Mouse (Mus musculus) heart, postnatal 0 days (tissue): ENCODE measurements around the gene Glb1l2. TPM values are rescaled to one million over a fixed set of nuclear protein-coding genes. Genes with fewer than 3 reads are reported as not detected.

Source experiments
- ATAC-seq: fragments of 200-750 bp; cut with Nextera tagmentation; 2 replicates; pipeline ENCODE4 v1.8.0; 2017; ENCODE audit warnings: low read depth, moderate number of reproducible peaks, moderate library complexity; ENCODE audit not compliant: insufficient read depth
- DNase-seq: peaks from one replicate; pipeline ENCODE4 v3.0.0-alpha.2; 2016; ENCODE audit warnings: low spot score
- H3K27ac ChIP-seq: fragments of 300-500 bp; sonication (generic); 2 replicates; pipeline ENCODE4 v1.5.1; 2014; ENCODE audit warnings: low read depth, mild to moderate bottlenecking
- H3K27me3 ChIP-seq: fragments of 300-500 bp; sonication (generic); 2 replicates; pipeline ENCODE4 v1.6.1; 2014; ENCODE audit warnings: low read length, mixed read lengths; ENCODE audit not compliant: control insufficient read depth, insufficient read depth
- H3K36me3 ChIP-seq: fragments of 300-500 bp; sonication (generic); replicated peaks from 2 replicates; pipeline ENCODE4 v1.6.1; 2014; ENCODE audit warnings: low read length, mixed read lengths; ENCODE audit not compliant: control insufficient read depth, insufficient read depth
- H3K4me1 ChIP-seq: fragments of 300-500 bp; sonication (generic); 2 replicates; pipeline ENCODE4 v1.6.1; 2014; ENCODE audit warnings: antibody characterized with exemption; ENCODE audit not compliant: control insufficient read depth, insufficient read depth
- H3K4me2 ChIP-seq: fragments of 300-500 bp; sonication (generic); 2 replicates; pipeline ENCODE4 v1.6.1; 2014; ENCODE audit warnings: low read depth, mild to moderate bottlenecking, low read length, moderate library complexity
- H3K4me3 ChIP-seq: fragments of 300-500 bp; sonication (generic); 2 replicates; pipeline ENCODE4 v1.5.1; 2014; ENCODE audit warnings: low read depth, low read length
- H3K9ac ChIP-seq: fragments of 300-500 bp; sonication (generic); replicated peaks from 2 replicates; pipeline ENCODE4 v1.6.1; 2014; ENCODE audit warnings: low read depth, low read length, mixed read lengths
- H3K9me3 ChIP-seq: fragments of 300-500 bp; sonication (generic); replicated peaks from 2 replicates; pipeline ENCODE4 v1.6.1; 2016; ENCODE audit warnings: low read length; ENCODE audit not compliant: control insufficient read depth
- CTCF ChIP-seq: IDR thresholded peaks from 2 replicates; pipeline ENCODE4 v1.5.1; 2016; ENCODE audit warnings: antibody characterized with exemption, control low read depth, low read depth
- EP300 ChIP-seq: IDR thresholded peaks from 2 replicates; pipeline ENCODE4 v1.6.1; 2016; ENCODE audit warnings: antibody characterized with exemption, low read depth
- WGBS: fragments of 180-500 bp; shearing (Covaris S2); extraction: QIAGEN DNeasy Blood & Tissue Kit; methylation state at CpG from one replicate; pipeline ENCODE4 v1.1.7; 2014; 5-methylcytosine and 5-hydroxymethylcytosine counted together
- polyA plus RNA-seq: library from polyadenylated mRNA; unstranded; fragments of >200 nt; fragmentation: Nextera tagmentation; extraction: Ambion mirVana; gene quantifications from 2 replicates; pipeline ENCODE4 v1.2.1, GENCODE M21; 2015
- total RNA-seq: library from RNA; depleted of rRNA; stranded (reverse); fragments of >200 nt; gene quantifications from 2 replicates; pipeline ENCODE4 v1.2.3, GENCODE M21; 2014; ENCODE audit warnings: low replicate concordance

Glb1l2 gene
- total and polyA plus RNA-seq, 2 experiments from 2014 or later: 0.23 to 0.30 TPM

- Histone ChIP-seq H3K9me3 (no peaks in the 10 kb centered on the region), H3K4me1 (no peaks in the 10 kb centered on the region), H3K4me2 (no peak overlapping the region), H3K9ac (no peak overlapping the region), H3K27ac (no peak overlapping the region), H3K4me3 (no peak overlapping the region), H3K36me3 (no peaks in the 10 kb centered on the region), H3K27me3 (no peaks in the 10 kb centered on the region)
- TF ChIP-seq CTCF (no peak), EP300 (no peak)
- 70% methylated on average over 4 of the region's 4 CpGs for WGBS
- ATAC-seq (no peak), DNase-seq (no peak)
Observed at GRCm38 (mm10) chr9:26748893-26749292, 57.4 kb downstream of the Glb1l2 start.

GRCm38 (mm10) chr9:26747121-26747520 is 59.1 kb downstream of the Glb1l2 start:
- TF ChIP-seq CTCF (no peak), EP300 (no peak)
- 40% methylated on average over 4 of the region's 4 CpGs for WGBS
- ATAC-seq: no peak
- no peak overlapping the region for H3K4me3 ChIP-seq
- H3K27me3 ChIP-seq: no peaks in the 10 kb centered on the region
- no peak for DNase-seq
- H3K9ac ChIP-seq: no peak overlapping the region
- H3K9me3 ChIP-seq: no peaks in the 10 kb centered on the region
- H3K4me2 ChIP-seq: no peak overlapping the region
- H3K27ac ChIP-seq: no peak overlapping the region
- no peaks in the 10 kb centered on the region for H3K36me3 ChIP-seq
- no peaks in the 10 kb centered on the region for H3K4me1 ChIP-seq

- ATAC-seq: no peak
Observed at GRCm38 (mm10) chr9:26742817-26743216, 63.5 kb downstream of the Glb1l2 start.

GRCm38 (mm10) chr9:26737116-26737515 is 69.2 kb downstream of the Glb1l2 start:
- Histone ChIP-seq H3K4me2 (no peak overlapping the region), H3K36me3 (no peaks in the 10 kb centered on the region), H3K27ac (no peak overlapping the region), H3K4me3 (no peak overlapping the region), H3K4me1 (no peaks in the 10 kb centered on the region), H3K27me3 (peaks cover 40% of the 10 kb centered on the region), H3K9ac (no peak overlapping the region), H3K9me3 (no peaks in the 10 kb centered on the region)
- 69% methylated on average over 5 of the region's 5 CpGs for WGBS
- TF ChIP-seq CTCF: no peak
- no peak for TF ChIP-seq EP300
- ATAC-seq (no peak), DNase-seq (no peak)

More at GRCm38 (mm10) chr9:26742817-26743216, 63.5 kb downstream of the Glb1l2 start:
- Histone ChIP-seq H3K36me3 (no peaks in the 10 kb centered on the region), H3K4me3 (no peak overlapping the region), H3K4me2 (no peak overlapping the region), H3K9ac (no peak overlapping the region), H3K27me3 (no peaks in the 10 kb centered on the region), H3K9me3 (no peaks in the 10 kb centered on the region), H3K4me1 (no peaks in the 10 kb centered on the region), H3K27ac (no peak overlapping the region)
- no peak for TF ChIP-seq CTCF
- TF ChIP-seq EP300: no peak
- 76% methylated on average over 3 of the region's 3 CpGs for WGBS
- no peak for DNase-seq

- Histone ChIP-seq H3K9me3 (no peaks in the 10 kb centered on the region), H3K27ac (no peak overlapping the region), H3K4me1 (no peaks in the 10 kb centered on the region), H3K4me2 (peak overlapping the region; percentile 62), H3K36me3 (no peaks in the 10 kb centered on the region), H3K9ac (no peak overlapping the region), H3K27me3 (peaks cover 42% of the 10 kb centered on the region), H3K4me3 (peak overlapping the region; percentile 44)
- DNase-seq: no peak
- TF ChIP-seq CTCF: no peak
- TF ChIP-seq EP300: no peak
- WGBS: under 1% methylated on average over 35 of the region's 37 CpGs
- no peak for ATAC-seq
Observed at GRCm38 (mm10) chr9:26733986-26734385, 72.3 kb downstream of the Glb1l2 start.

- Histone ChIP-seq H3K4me3 (peak within 1 kb of the TSS; percentile 44), H3K4me1 (no peaks in the 10 kb centered on the region), H3K27ac (no peak within 1 kb of the TSS), H3K27me3 (peaks cover 42% of the 10 kb centered on the region), H3K9ac (no peak within 1 kb of the TSS), H3K36me3 (no peaks in the 10 kb centered on the region), H3K4me2 (peak within 1 kb of the TSS; percentile 62), H3K9me3 (no peaks in the 10 kb centered on the region)
- TF ChIP-seq CTCF (no peak), EP300 (no peak)
- no peak for DNase-seq
- WGBS: 2% methylated on average over 46 of the region's 65 CpGs
- no peak for ATAC-seq
Observed at GRCm38 (mm10) chr9:26733206-26733891, 72.9 kb downstream of the Glb1l2 start, which contains the start of gene B3gat1. Gene B3gat1 (plus strand): TSS chr9:26733728.
